Mouse (Mus musculus) E14TG2a.4 (cell line): ENCODE results near the gene H2-Ab1.

Experiments used
- H3K27me3 ChIP-seq: 2 replicates; pipeline ENCODE4 v1.6.1; 2014; ENCODE audit warnings: low read length, control low read depth; ENCODE audit not compliant: insufficient read depth
- H3K36me3 ChIP-seq: 2 replicates; pipeline ENCODE4 v1.6.1; 2014; ENCODE audit warnings: low read length, control low read depth; ENCODE audit not compliant: insufficient read depth
- H3K4me1 ChIP-seq: replicated peaks from 2 replicates; pipeline ENCODE4 v1.6.1; 2014; ENCODE audit warnings: low read depth, low read length, control low read depth
- H3K4me3 ChIP-seq: replicated peaks from 2 replicates; pipeline ENCODE4 v1.5.1; 2014; ENCODE audit warnings: mild to moderate bottlenecking, low read length
- H3K9me3 ChIP-seq: 2 replicates; pipeline ENCODE4 v1.6.1; 2014; ENCODE audit warnings: low read length, control low read depth
- CTCF ChIP-seq: conservative IDR thresholded peaks from 2 replicates; pipeline ENCODE4 v1.5.1; 2014; ENCODE audit warnings: low read length
- NANOG ChIP-seq: IDR thresholded peaks from 2 replicates; pipeline ENCODE4 v1.6.1; 2014; ENCODE audit warnings: borderline replicate concordance, low read length, mixed read lengths
- POU5F1 ChIP-seq: IDR thresholded peaks from 2 replicates; pipeline ENCODE4 v1.6.1; 2014; ENCODE audit warnings: low read length, borderline replicate concordance

H2-Ab1 gene

DNA sequence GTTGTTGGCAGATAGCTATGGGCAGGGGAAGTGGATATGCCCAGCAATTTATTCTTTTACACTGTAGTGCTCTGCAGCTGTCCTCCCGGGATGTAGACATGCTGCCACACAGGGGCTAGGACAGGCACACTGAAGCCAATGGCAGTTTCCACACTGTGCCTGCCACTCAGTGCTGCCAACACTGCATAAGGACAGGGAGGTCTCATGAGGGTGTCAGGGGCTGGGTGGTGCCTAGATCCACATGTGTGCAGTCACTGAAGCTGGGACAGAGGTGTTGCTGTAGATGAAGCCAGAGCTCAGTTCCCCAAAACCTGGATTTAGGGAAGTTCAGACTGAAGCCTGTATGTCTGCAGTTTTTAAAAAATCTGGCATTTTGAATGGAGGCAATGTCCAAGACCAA is 54.7 kb downstream of the H2-Ab1 start:
- TF ChIP-seq POU5F1: no peak
- no peak for TF ChIP-seq CTCF
- no peak for TF ChIP-seq NANOG
- no peaks in the 10 kb centered on the region for H3K36me3 ChIP-seq
- H3K9me3 ChIP-seq: peaks cover 29% of the 10 kb centered on the region

DNA sequence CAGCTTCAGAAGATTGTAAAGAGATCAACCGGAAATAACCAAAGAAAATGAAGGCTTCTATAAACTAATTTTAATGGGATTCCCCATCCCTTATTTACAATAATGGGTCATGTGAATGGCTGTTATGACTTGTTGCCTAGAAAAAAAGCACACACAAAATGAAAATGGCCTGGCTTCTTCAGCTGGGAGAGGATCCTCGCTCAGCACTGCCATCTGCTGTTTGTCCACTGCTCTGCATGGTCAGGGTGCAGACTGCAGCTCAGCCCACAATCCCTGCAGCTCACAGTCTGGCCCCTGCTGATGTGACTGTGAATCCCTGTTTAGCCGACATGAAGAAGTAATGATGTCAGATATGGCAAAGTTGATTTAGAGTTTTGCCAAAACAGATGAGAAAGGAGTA is 55.9 kb downstream of the H2-Ab1 start:
- Histone ChIP-seq H3K36me3 (no peaks in the 10 kb centered on the region), H3K4me3 (no peak overlapping the region), H3K9me3 (peaks cover 29% of the 10 kb centered on the region), H3K27me3 (peaks cover 20% of the 10 kb centered on the region), H3K4me1 (peaks cover 12% of the 10 kb centered on the region)
- TF ChIP-seq POU5F1 (no peak), CTCF (peak; percentile 85), NANOG (no peak)

More for the DNA sequence above, 54.7 kb downstream of the H2-Ab1 start:
- Histone ChIP-seq H3K4me1 (peaks cover 12% of the 10 kb centered on the region), H3K4me3 (no peak overlapping the region), H3K27me3 (peaks cover 23% of the 10 kb centered on the region)

DNA sequence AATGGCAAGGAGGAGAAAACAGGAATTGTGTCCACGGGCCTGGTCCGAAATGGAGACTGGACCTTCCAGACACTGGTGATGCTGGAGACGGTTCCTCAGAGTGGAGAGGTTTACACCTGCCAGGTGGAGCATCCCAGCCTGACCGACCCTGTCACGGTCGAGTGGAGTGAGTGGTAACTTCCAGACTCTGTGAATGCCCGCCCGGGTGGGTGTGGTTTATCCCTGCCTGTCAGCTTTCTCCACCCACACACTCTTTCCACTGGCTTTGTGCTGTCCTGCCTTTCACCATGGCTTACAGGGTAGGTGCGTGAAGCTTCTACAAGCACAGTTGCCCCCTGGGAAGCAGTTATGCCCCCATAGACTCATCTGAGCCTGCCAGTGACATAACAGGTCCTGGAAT is 56.8 kb downstream of the H2-Ab1 start:
- H3K4me3 ChIP-seq: no peak overlapping the region
- H3K4me1 ChIP-seq: peaks cover 10% of the 10 kb centered on the region
- peaks cover 20% of the 10 kb centered on the region for H3K27me3 ChIP-seq
- peaks cover 27% of the 10 kb centered on the region for H3K9me3 ChIP-seq
- TF ChIP-seq NANOG (no peak), POU5F1 (no peak), CTCF (no peak)
- H3K36me3 ChIP-seq: no peaks in the 10 kb centered on the region

DNA sequence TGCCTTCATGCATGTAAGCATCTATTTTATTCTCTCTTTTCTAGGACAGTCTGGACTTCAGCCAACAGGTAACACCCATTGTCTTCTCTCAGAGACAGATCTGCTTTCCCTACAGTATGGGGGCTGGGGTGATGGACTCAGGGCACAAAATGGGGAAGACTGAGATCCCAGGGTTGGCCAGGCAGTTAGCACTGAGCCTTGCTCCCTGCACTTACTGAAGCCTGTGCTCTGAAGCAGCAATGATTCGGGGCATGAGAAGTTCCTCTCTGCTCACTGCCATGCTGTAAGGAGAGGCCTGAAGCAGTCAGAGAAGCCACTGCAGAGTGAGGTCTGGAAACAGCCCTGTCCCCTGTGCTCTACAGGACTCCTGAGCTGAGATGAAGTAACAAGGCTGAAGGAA is 58.0 kb downstream of the H2-Ab1 start:
- Histone ChIP-seq H3K4me3 (no peak overlapping the region), H3K27me3 (peaks cover 20% of the 10 kb centered on the region), H3K4me1 (peaks cover 9% of the 10 kb centered on the region; the same call in 1 of the 2 replicates), H3K36me3 (no peaks in the 10 kb centered on the region), H3K9me3 (peaks cover 15% of the 10 kb centered on the region)
- TF ChIP-seq NANOG: no peak

DNA sequence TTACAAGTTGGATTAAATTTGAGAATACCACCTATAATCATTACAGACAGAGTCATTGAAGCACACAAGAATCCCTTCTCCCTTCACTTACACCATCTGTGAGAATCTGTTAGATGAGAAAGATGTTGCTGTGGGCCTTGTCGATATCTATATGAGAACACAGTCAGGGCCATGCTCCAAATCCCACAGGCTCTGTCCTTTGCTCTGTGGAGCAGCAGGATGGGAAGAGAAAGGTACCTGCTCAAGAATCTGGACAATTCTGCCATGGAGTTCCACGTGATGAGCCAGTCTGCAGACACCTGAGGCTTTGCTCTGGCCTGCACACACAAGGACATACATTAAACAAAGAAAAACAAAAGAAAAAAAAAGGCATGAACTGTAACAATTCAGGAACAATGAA is 59.2 kb downstream of the H2-Ab1 start:
- Histone ChIP-seq H3K4me3 (no peak overlapping the region), H3K4me1 (peaks cover 9% of the 10 kb centered on the region; the same call in 1 of the 2 replicates), H3K36me3 (no peaks in the 10 kb centered on the region), H3K27me3 (peaks cover 20% of the 10 kb centered on the region), H3K9me3 (0 out of 2 replicates have a peak, but pooled peaks cover 5% of the 10 kb centered on the region)
- TF ChIP-seq NANOG (no peak), CTCF (no peak), POU5F1 (no peak)

DNA sequence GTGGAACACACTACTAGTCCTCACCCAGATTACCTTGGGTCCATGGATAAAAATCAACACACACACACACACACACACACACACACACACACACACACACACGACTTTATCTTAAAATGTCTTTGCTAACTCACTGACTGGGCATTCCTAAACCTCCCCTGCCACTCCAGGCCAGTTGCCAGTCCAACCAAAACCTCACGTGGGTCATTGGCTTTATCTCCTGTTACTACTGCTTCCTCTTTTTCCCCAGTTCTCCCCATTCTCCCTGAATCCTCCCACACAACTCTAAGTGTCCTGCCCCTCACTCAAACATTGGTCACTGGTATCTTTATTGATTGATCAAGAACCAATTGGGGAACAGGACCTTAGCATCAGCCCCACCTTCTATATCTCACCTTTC is 59.8 kb downstream of the H2-Ab1 start:
- TF ChIP-seq NANOG (no peak), POU5F1 (no peak), CTCF (no peak)
- Histone ChIP-seq H3K27me3 (peaks cover 20% of the 10 kb centered on the region), H3K4me1 (peaks cover 9% of the 10 kb centered on the region; the same call in 1 of the 2 replicates), H3K4me3 (no peak overlapping the region), H3K36me3 (no peaks in the 10 kb centered on the region), H3K9me3 (no peaks in the 10 kb centered on the region)
